Mouse (Mus musculus) gastrocnemius, adult 18-20 months (tissue): ENCODE measurements around the gene Echs1. TPM values are rescaled to one million over a fixed set of nuclear protein-coding genes. Genes with fewer than 3 reads are reported as not detected.

Source experiments
- DNase-seq: peaks from one replicate; pipeline ENCODE4 v3.0.0; 2021; ENCODE audit warnings: low spot score
- total RNA-seq, 2 experiments: library from RNA; stranded (reverse); gene quantifications; 2 replicates each; pipeline ENCODE4 v1.2.3; 2021

The Echs1 gene
- total RNA-seq, 2 experiments from 2014 or later, result 138 to 150 TPM

GRCm38 (mm10) chr7:140062307-140062706, 54.0 kb downstream of the Echs1 start:
- no peak for DNase-seq

GRCm38 (mm10) chr7:140061832-140062130, 54.5 kb downstream of the Echs1 start:
- no peak for DNase-seq

GRCm38 (mm10) chr7:140060936-140061831, 55.1 kb downstream of the Echs1 start:
- no peak for DNase-seq

GRCm38 (mm10) chr7:140059601-140060000, 56.7 kb downstream of the Echs1 start:
- no peak for DNase-seq

DNA sequence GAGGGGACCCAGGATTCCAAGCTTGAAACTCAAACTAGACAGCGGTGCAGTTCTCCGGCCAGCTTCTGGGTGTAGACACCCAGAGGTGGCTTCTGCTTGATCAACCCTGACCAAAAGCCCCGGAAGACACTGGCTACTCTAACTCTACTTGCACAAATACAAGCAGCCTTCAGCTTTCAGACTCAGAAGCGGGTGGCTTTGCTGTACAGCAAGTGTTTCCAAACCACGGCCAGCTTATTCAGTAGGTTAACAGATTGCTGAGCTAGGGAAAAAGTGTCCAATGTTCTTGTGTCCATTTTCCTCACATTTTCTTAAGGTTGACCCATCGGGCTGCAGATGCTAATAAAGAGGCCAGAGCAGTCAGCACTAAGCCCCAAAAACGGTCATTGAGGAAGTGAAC, 57.7 kb downstream of the Echs1 start:
- no peak for DNase-seq

DNA sequence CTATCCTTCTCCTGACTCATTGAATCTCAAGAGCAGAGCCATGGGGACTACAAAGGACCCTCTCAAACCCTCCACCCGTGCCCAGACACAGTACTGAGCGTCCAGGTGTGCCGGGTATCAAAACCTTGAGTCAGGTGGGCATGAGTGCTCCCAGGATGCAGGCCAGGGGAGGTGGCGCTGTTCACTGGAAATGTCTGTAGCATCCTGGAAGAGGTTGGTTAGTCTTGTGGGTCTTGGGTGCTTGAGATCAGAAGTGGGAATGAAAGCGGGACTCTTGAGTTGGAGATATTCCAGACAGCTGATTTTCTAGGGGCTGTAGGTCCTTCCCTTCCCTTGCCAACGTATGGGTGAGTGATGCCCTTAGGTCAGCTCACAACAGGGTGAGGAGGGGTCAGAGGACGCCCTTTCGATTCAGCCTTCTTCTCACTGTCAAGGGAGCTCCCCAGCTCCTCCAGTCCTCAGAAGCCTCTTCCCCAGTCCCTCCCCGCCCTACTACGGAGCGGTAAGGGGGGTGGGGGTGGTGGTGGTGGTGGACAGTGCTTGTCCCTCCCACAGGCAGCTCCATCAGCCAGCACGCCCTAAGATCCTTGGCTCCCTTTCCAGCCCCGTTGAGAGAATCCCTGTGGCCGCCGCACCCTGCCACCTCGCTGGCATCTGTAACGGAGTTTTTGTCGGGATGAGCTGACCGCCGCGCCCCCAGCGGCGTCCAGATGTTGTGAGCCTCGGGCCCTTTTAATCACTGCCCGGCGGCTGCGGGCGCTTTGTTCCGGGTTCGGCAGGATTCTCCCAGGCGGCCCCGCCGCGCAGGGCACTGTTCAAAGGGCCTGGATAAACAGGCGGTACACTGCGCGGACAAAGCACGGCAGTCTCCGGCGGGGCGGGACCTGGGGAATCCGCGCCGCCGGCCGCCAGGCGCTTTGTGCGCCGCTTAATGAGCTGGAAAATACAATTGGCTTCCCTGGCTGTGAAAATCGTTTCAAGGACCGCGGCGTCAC, 58.6 kb downstream of the Echs1 start:
- no peak for DNase-seq

Other genes starting within 250 kb of the Echs1 start
- not detected for gene Kndc1, start 221.8 kb downstream of the Echs1 start, total RNA-seq
- not detected for gene Utf1, start 172.7 kb downstream of the Echs1 start, total RNA-seq
- gene 6430531B16Rik, start 137.7 kb downstream of the Echs1 start, total RNA-seq, result not detected
- gene Adam8, start 123.9 kb downstream of the Echs1 start, total RNA-seq, result under 1 TPM; 0.30 to 0.47 TPM
- 1 to 10 TPM; 8.3 to 8.6 TPM for gene Zfp511, start 80.1 kb downstream of the Echs1 start, total RNA-seq
- 10 to 100 TPM; 23.2 to 23.6 TPM for gene Tubgcp2, start 79.8 kb downstream of the Echs1 start, total RNA-seq
- gene Msx3, start 67.4 kb downstream of the Echs1 start, total RNA-seq, result not detected
- gene Caly, start 33.9 kb downstream of the Echs1 start, total RNA-seq, result under 1 TPM; 0.52 to 0.53 TPM
- gene Prap1, start 23.1 kb downstream of the Echs1 start, total RNA-seq, result not detected
- 10 to 100 TPM; 37.3 to 44.0 TPM for gene Fuom, start 14.0 kb downstream of the Echs1 start, total RNA-seq
- 1 to 10 TPM; 3.2 to 4.0 TPM for gene Paox, start 677 bp downstream of the Echs1 start, total RNA-seq
- gene Mtg1, start 21.1 kb upstream of the Echs1 start, total RNA-seq, result 10 to 100 TPM; 27.8 to 30.9 TPM
- gene Sprn, start 38.4 kb upstream of the Echs1 start, total RNA-seq, result under 1 TPM in 1 of 2 experiments, not detected in 1; 0.07 TPM
- not detected for gene Olfr522, start 48.3 kb upstream of the Echs1 start, total RNA-seq
- gene Olfr523, start 56.7 kb upstream of the Echs1 start, total RNA-seq, result not detected
- not detected for gene Olfr524, start 89.5 kb upstream of the Echs1 start, total RNA-seq
- gene Cd163l1, start 101.8 kb upstream of the Echs1 start, total RNA-seq, result not detected
- not detected for gene 5830411N06Rik, start 130.8 kb upstream of the Echs1 start, total RNA-seq
- not detected for gene Olfr525, start 204.4 kb upstream of the Echs1 start, total RNA-seq
- not detected for gene Olfr527, start 217.5 kb upstream of the Echs1 start, total RNA-seq
- gene Olfr60, start 245.2 kb upstream of the Echs1 start, total RNA-seq, result not detected